Mouse (Mus musculus): ENCODE measurements around the gene Add1. TPM values are rescaled to one million over a fixed set of nuclear protein-coding genes. Genes with fewer than 3 reads are reported as not detected.

Gene Add1
- polyA plus RNA-seq (2012; rRNA removed): 195 and 216 TPM in 2 replicates

GRCm38 (mm10) chr5:34573268-34574221 lies at the start of gene Add1:
Add1 (plus strand) TSS chr5:34573664.

GRCm38 (mm10) chr5:34525663-34526476 lies 47.6 kb upstream of the Add1 start, which contains the start of gene Sh3bp2:
Sh3bp2 (plus strand) TSS chr5:34525838.

GRCm38 (mm10) chr5:34636481-34637287 lies 63.2 kb downstream of the Add1 start, which contains the start of gene Mfsd10:
Mfsd10 (minus strand) TSS chr5:34637212.

GRCm38 (mm10) chr5:34659686-34660590 lies 86.5 kb downstream of the Add1 start, which contains the start of the genes Nop14 and Grk4:
Nop14 (minus strand) TSS chr5:34660148.
Grk4 (plus strand) TSS chr5:34660379.

Other genes with a start within 250 kb of the Add1 start
- gene Rnf4, start 237.4 kb upstream of the Add1 start, polyA plus RNA-seq (2012; rRNA removed): 63.2 and 85.7 TPM in 2 replicates
- 38.3 and 59.7 TPM in 2 replicates for gene Fam193a, start 203.7 kb upstream of the Add1 start, polyA plus RNA-seq (2012; rRNA removed)
- gene Tnip2, start 59.7 kb upstream of the Add1 start, polyA plus RNA-seq (2012; rRNA removed): 37.5 and 65.6 TPM in 2 replicates
- 17.6 and 20.9 TPM in 2 replicates for gene Sh3bp2, start 47.8 kb upstream of the Add1 start, polyA plus RNA-seq (2012; rRNA removed)
- 333 and 335 TPM in 2 replicates for gene Mfsd10, start 63.5 kb downstream of the Add1 start, polyA plus RNA-seq (2012; rRNA removed)
- 13.8 and 16.1 TPM in 2 replicates for gene Nop14, start 86.5 kb downstream of the Add1 start, polyA plus RNA-seq (2012; rRNA removed)
- gene Grk4, start 86.7 kb downstream of the Add1 start, polyA plus RNA-seq (2012; rRNA removed): 2.0 and 3.4 TPM in 2 replicates
- 16.2 and 16.9 TPM in 2 replicates for gene Htt, start 188.1 kb downstream of the Add1 start, polyA plus RNA-seq (2012; rRNA removed)

Data from ovary, adult 2 months (tissue).